Mouse (Mus musculus) liver, embryonic 15.5 days (tissue): ENCODE data around the gene Rbm5. TPM values are rescaled to one million over a fixed set of nuclear protein-coding genes. Genes with fewer than 3 reads are reported as not detected.
A peak's percentile ranks its signal among the peaks of the same experiment; 100 is the strongest.

Experiments
- ATAC-seq: fragments of 200-750 bp; cut with Nextera tagmentation; 2 replicates; pipeline ENCODE4 v1.8.0; 2017; ENCODE audit warnings: moderate number of reproducible peaks, mild to moderate bottlenecking, moderate library complexity; ENCODE audit not compliant: insufficient read depth
- H3K27ac ChIP-seq: fragments of 300-500 bp; sonication (generic); replicated peaks from 2 replicates; pipeline ENCODE4 v1.5.1; 2015; ENCODE audit warnings: mild to moderate bottlenecking, inconsistent platforms
- H3K27me3 ChIP-seq: fragments of 300-500 bp; sonication (generic); 2 replicates; pipeline ENCODE4 v1.6.1; 2015; ENCODE audit warnings: mild to moderate bottlenecking, inconsistent platforms
- H3K36me3 ChIP-seq: fragments of 300-500 bp; sonication (generic); replicated peaks from 2 replicates; pipeline ENCODE4 v1.6.1; 2015; ENCODE audit warnings: moderate library complexity, mild to moderate bottlenecking, inconsistent platforms
- H3K4me1 ChIP-seq: fragments of 300-500 bp; sonication (generic); replicated peaks from 2 replicates; pipeline ENCODE4 v1.6.1; 2015; ENCODE audit warnings: inconsistent platforms
- H3K4me2 ChIP-seq: fragments of 300-500 bp; sonication (generic); 2 replicates; pipeline ENCODE4 v1.6.1; 2015; ENCODE audit warnings: moderate library complexity, mild to moderate bottlenecking, inconsistent platforms
- H3K4me3 ChIP-seq: fragments of 300-500 bp; sonication (generic); replicated peaks from 2 replicates; pipeline ENCODE4 v1.5.1; 2015; ENCODE audit warnings: mild to moderate bottlenecking, inconsistent platforms
- H3K9ac ChIP-seq: fragments of 300-500 bp; sonication (generic); 2 replicates; pipeline ENCODE4 v1.6.1; 2015; ENCODE audit warnings: moderate library complexity, mild to moderate bottlenecking, inconsistent platforms
- H3K9me3 ChIP-seq: fragments of 300-500 bp; sonication (generic); replicated peaks from 2 replicates; pipeline ENCODE4 v1.6.1; 2016; ENCODE audit warnings: inconsistent platforms
- WGBS: fragments of 180-500 bp; shearing (Covaris S2); methylation state at CpG from one replicate; pipeline ENCODE4 v1.1.7; 2015; ENCODE audit warnings: mixed read lengths; ENCODE audit not compliant: insufficient replicate concordance; 5-methylcytosine and 5-hydroxymethylcytosine counted together
- polyA plus RNA-seq: library from polyadenylated mRNA; unstranded; fragments of >200 nt; fragmentation: Nextera tagmentation; extraction: Ambion mirVana; gene quantifications from 2 replicates; pipeline ENCODE4 v1.2.1, GENCODE M21; 2015

Rbm5 gene
- polyA plus RNA-seq, 1 experiment from 2014 or later = 63.8 TPM

- peaks cover 9% of the 10 kb centered on the region for H3K27me3 ChIP-seq
- H3K9ac ChIP-seq = no peak overlapping the region
- H3K27ac ChIP-seq = no peak overlapping the region
- WGBS = 37% methylated on average over 3 of the region's 3 CpGs
- H3K9me3 ChIP-seq = no peaks in the 10 kb centered on the region
- H3K4me3 ChIP-seq = no peak overlapping the region
- H3K4me2 ChIP-seq = no peak overlapping the region
- H3K36me3 ChIP-seq = no peaks in the 10 kb centered on the region
- ATAC-seq = no peak
- peaks cover 11% of the 10 kb centered on the region; the same call in 1 of the 2 replicates for H3K4me1 ChIP-seq
These were observed 41.1 kb downstream of the Rbm5 start for GRCm38 (mm10) chr9:107729709-107730108.

DNA sequence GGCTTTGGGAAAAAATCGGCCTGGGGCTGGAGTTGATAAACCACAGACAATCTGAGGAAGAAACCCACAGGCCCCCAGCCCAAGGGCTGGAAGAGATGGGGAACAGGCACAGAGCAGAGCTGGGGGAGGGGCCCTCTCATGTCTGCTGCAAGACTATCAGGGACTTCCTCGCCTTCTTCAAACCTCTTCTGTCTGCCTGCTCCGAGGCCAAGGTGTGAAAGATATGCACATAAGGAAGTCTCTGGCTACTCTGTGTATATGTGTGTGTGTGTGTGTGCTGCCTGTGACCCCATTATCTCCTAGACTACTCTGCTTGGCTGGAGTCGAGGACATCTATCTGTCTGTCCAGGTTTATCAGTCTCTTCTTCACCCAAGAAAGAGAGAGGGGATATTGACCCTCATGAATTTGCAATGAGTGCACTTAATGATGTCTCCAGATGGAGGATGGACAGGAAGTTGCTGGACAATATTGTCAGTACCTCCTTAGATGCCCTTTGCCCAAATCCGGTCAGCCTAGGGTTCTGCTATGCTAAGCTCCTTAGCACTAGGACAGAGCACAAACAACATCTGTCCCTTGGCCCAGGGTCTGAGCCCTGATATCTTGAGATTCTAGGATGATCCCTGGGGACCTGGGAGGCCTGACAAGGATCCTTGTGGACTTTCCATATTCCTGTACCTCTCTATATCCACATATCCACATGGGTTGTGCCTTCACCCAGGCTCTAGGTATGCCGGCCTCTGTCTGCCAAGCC, 41.7 kb downstream of the Rbm5 start:
- Histone ChIP-seq H3K4me2 (no peak overlapping the region), H3K9me3 (no peaks in the 10 kb centered on the region), H3K36me3 (no peaks in the 10 kb centered on the region), H3K27me3 (peaks cover 7% of the 10 kb centered on the region), H3K4me1 (peaks cover 13% of the 10 kb centered on the region; the same call in 1 of the 2 replicates), H3K27ac (no peak overlapping the region), H3K9ac (no peak overlapping the region), H3K4me3 (no peak overlapping the region)
- no peak for ATAC-seq
- WGBS = 32% methylated on average over 6 of the region's 6 CpGs

DNA sequence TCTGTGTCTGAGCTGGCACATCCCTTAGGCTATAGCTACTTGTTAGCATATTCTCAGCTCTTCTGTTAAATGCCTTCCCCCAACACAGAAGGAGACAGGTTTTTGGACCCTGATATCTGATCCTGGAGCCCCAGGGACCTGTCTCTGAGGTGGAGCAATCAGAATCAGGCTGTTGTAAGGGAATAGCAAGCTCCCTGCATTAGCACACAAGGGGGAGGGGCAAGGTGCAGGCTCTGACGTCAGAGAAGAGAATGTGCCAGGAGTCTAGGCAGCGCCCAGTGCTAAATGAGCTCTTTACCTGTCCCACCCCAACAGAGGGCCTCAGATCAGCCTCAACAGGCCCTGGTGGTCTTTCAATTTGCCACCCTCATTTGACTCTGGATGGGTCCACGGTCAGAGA, 43.8 kb downstream of the Rbm5 start:
- Histone ChIP-seq H3K27me3 (peaks cover 17% of the 10 kb centered on the region), H3K36me3 (no peaks in the 10 kb centered on the region), H3K9me3 (no peaks in the 10 kb centered on the region), H3K9ac (no peak overlapping the region), H3K4me2 (no peak overlapping the region), H3K27ac (no peak overlapping the region), H3K4me3 (no peak overlapping the region), H3K4me1 (peaks cover 25% of the 10 kb centered on the region)
- no peak for ATAC-seq
- WGBS = 53% methylated on average over 3 of the region's 3 CpGs

- H3K4me3 ChIP-seq = no peak overlapping the region
- H3K4me2 ChIP-seq = no peak overlapping the region
- peak; percentile 24; the same call in 1 of the 2 replicates for ATAC-seq
- no peaks in the 10 kb centered on the region for H3K36me3 ChIP-seq
- H3K27me3 ChIP-seq = peaks cover 36% of the 10 kb centered on the region
- 68% methylated on average over 1 of the region's 1 CpGs for WGBS
- H3K9me3 ChIP-seq = no peaks in the 10 kb centered on the region
- peaks cover 25% of the 10 kb centered on the region for H3K4me1 ChIP-seq
- H3K27ac ChIP-seq = peak overlapping the region; percentile 51; the same call in 1 of the 2 replicates
- H3K9ac ChIP-seq = no peak overlapping the region
These were observed 46.0 kb downstream of the Rbm5 start for GRCm38 (mm10) chr9:107724796-107725195.

DNA sequence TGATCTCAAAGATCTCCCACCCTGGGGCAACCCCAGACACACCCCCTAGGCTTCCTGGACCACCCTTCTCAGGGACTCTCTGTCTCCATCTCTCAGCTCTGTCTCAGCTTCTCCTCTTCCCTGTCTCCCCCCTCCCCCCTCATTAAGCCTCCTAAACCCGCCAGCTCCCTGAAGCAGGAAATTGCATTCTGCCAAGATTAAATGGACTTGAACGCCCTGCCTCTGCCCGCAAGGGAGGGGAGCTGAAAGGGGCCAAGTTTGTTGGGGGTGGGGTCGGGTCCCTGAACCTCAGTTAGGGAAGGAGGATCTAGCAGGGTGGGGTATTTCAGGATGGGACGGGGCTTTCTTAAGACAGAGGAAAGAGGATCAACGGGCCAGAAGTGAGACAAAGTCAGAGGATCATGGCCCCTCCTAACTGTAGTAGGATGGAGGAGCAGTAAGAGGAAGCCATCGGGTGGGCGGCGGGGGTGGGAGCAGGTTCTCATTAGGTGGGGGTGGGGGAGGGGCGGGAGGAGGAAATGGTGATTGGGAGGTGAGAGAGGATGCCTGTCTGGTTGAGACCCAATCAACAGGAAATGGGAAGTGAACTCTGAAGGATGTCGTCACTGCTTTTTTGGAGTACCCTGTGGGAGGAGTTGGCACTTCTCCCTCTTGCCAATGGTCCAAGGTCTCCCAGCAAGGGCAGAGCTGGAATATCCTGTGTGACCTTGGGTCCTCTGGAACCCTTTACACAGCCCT, 46.8 kb downstream of the Rbm5 start:
- H3K36me3 ChIP-seq = no peaks in the 10 kb centered on the region
- ATAC-seq = peak; percentile 55
- no peaks in the 10 kb centered on the region for H3K9me3 ChIP-seq
- H3K27me3 ChIP-seq = peaks cover 43% of the 10 kb centered on the region
- peak overlapping the region; percentile 39 for H3K4me2 ChIP-seq
- H3K9ac ChIP-seq = no peak overlapping the region
- no peak overlapping the region for H3K4me3 ChIP-seq
- no peak overlapping the region for H3K27ac ChIP-seq
- 4% methylated on average over 11 of the region's 11 CpGs for WGBS
- H3K4me1 ChIP-seq = peaks cover 25% of the 10 kb centered on the region

DNA sequence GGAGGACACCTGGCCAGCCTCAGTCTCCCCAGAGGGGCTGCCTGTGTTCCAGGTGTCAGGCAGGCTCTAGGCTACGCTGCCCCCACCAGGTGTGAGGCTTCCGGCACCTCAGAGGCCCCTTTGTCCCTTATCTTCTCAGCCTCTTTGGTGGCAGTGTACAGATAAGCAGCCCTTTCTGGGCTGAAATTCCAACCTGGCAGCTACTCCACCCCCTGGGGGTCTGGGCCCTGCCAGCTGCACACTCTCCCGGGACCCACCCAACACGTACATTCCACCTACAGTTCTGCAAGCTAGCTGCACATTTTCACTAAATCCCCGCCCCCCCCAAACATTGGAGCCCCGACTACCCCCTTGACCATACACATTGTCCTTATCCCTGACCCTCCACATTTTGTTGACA, 47.5 kb downstream of the Rbm5 start:
- Histone ChIP-seq H3K36me3 (no peaks in the 10 kb centered on the region), H3K27me3 (peaks cover 48% of the 10 kb centered on the region), H3K9me3 (no peaks in the 10 kb centered on the region), H3K9ac (no peak overlapping the region), H3K27ac (no peak overlapping the region), H3K4me3 (no peak overlapping the region), H3K4me1 (peaks cover 25% of the 10 kb centered on the region), H3K4me2 (no peak overlapping the region)
- no peak for ATAC-seq
- 27% methylated on average over 6 of the region's 6 CpGs for WGBS

- Histone ChIP-seq H3K27ac (no peak overlapping the region), H3K4me1 (peaks cover 19% of the 10 kb centered on the region), H3K36me3 (no peaks in the 10 kb centered on the region), H3K4me2 (no peak overlapping the region), H3K4me3 (no peak overlapping the region), H3K9ac (no peak overlapping the region), H3K27me3 (peaks cover 73% of the 10 kb centered on the region), H3K9me3 (no peaks in the 10 kb centered on the region)
- ATAC-seq = no peak
- 53% methylated on average over 10 of the region's 10 CpGs for WGBS
These were observed 51.8 kb downstream of the Rbm5 start for GRCm38 (mm10) chr9:107718781-107719540.

DNA sequence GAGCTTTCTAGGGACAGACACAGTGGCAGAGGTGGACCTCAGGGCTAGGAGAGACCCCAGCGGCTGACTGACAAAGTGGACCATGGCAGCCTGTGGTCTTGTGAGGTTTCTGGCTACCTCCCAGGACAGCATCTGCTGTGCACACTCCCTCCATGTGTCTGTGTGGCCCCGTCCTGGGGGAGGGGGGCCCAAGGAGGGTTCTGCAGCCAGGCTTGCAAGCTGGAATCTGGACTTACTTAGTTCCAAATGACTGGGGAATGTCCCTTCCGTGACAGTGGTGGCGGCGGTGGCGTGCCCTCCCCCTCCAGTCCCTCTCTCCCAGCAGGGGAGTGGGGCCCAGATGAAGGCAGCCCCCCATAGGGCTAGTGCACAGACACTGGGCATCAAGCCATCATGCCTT, 53.8 kb downstream of the Rbm5 start:
- H3K9ac ChIP-seq = no peak overlapping the region
- H3K4me1 ChIP-seq = peaks cover 10% of the 10 kb centered on the region; the same call in 1 of the 2 replicates
- WGBS = 67% methylated on average over 6 of the region's 6 CpGs
- H3K4me3 ChIP-seq = no peak overlapping the region
- no peaks in the 10 kb centered on the region for H3K36me3 ChIP-seq
- ATAC-seq = no peak
- peaks cover 80% of the 10 kb centered on the region for H3K27me3 ChIP-seq
- no peak overlapping the region for H3K27ac ChIP-seq
- H3K9me3 ChIP-seq = no peaks in the 10 kb centered on the region
- no peak overlapping the region for H3K4me2 ChIP-seq

DNA sequence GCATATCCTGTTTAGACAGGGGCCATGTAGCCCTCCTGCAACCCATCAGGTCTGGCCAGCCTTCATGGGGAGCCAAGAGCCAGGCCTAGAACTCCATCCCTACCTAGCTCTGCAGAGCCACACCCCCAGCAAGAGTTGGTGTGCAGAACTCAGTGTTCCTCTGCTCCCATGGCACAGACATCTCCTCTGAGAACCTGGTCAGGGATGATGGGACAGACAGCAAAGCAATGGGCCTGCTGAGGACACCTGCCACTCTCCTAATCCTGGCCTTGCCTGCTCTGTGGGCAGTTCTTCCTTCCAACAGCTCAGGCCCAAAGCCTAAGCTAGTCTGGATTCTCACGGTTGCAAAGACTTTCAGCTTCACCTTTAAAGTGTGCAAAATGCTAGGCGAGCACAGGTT, 55.2 kb downstream of the Rbm5 start:
- no peak for ATAC-seq
- Histone ChIP-seq H3K27me3 (peaks cover 84% of the 10 kb centered on the region), H3K36me3 (no peaks in the 10 kb centered on the region), H3K9me3 (no peaks in the 10 kb centered on the region), H3K27ac (no peak overlapping the region), H3K9ac (no peak overlapping the region), H3K4me1 (peaks cover 10% of the 10 kb centered on the region; the same call in 1 of the 2 replicates), H3K4me3 (no peak overlapping the region), H3K4me2 (no peak overlapping the region)
- 59% methylated on average over 2 of the region's 2 CpGs for WGBS

- Histone ChIP-seq H3K27me3 (peaks cover 85% of the 10 kb centered on the region), H3K4me1 (peaks cover 20% of the 10 kb centered on the region), H3K4me3 (no peak overlapping the region), H3K4me2 (no peak overlapping the region), H3K36me3 (no peaks in the 10 kb centered on the region), H3K9me3 (no peaks in the 10 kb centered on the region), H3K27ac (no peak overlapping the region), H3K9ac (no peak overlapping the region)
- WGBS = 29% methylated on average over 12 of the region's 12 CpGs
- no peak for ATAC-seq
These were observed 56.4 kb downstream of the Rbm5 start for GRCm38 (mm10) chr9:107714221-107714952.
